Mouse (Mus musculus) urinary bladder, adult 2 months (tissue): ENCODE measurements around the gene Mrpl38. TPM values are rescaled to one million over a fixed set of nuclear protein-coding genes. Genes with fewer than 3 reads are reported as not detected.

Experiments used
- DNase-seq: peaks from one replicate; pipeline ENCODE4 v3.0.0; 2022; ENCODE audit warnings: low spot score
- polyA plus RNA-seq: library from polyadenylated mRNA; depleted of rRNA; stranded (reverse); fragments of >200 nt; gene quantifications from 2 replicates; pipeline ENCODE4 v1.2.3, GENCODE M21; 2012

The Mrpl38 gene
- polyA plus RNA-seq, 1 experiment, result 21.4 TPM

DNA sequence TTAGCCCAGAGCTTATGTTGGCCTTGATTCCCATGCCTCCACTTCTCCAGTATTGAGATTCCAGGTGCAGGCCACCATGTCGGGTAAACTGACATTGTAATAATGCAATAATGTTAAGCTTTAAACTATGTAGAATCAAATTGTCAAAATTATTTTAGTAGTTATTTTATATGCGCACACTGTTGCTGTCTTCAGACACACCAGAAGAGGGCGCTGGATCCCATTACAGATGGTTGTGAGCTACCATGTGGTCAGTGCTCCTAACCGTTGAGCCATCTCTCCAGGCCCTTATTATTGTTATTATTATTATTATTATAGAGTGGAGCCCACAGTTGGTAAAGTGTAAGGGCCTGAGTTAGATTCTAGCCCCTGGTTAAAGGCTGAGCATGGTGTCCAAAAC, 27.6 kb downstream of the Mrpl38 start:
- DNase-seq, result no peak

DNA sequence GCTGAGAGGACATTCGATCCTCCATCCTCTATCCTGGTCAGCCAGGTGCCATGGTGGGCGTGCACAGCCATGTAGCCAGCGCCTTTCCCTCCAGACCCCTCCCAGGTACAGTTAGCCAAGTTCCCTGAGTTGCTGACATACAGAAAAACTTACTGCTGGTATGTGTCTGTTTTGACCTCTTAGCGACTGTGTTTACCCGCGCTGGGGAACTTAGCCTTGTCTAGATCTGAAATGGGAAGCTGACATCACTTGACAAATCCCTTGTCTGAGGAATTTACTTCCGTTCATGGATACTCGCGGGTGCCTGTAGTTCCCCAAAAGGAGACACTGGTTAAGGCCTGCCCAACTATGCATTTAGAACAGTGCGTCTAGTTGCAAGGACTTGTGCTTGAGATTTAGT, 28.1 kb downstream of the Mrpl38 start:
- no peak for DNase-seq

- DNase-seq, result peak; percentile 74
Measured at GRCm38 (mm10) chr11:116110131-116110530, 28.5 kb downstream of the Mrpl38 start.

GRCm38 (mm10) chr11:116109441-116110081, 29.1 kb downstream of the Mrpl38 start:
- peak; percentile 55 for DNase-seq

- DNase-seq, result peak; percentile 52
Measured at GRCm38 (mm10) chr11:116108464-116109137, 30.1 kb downstream of the Mrpl38 start.

DNA sequence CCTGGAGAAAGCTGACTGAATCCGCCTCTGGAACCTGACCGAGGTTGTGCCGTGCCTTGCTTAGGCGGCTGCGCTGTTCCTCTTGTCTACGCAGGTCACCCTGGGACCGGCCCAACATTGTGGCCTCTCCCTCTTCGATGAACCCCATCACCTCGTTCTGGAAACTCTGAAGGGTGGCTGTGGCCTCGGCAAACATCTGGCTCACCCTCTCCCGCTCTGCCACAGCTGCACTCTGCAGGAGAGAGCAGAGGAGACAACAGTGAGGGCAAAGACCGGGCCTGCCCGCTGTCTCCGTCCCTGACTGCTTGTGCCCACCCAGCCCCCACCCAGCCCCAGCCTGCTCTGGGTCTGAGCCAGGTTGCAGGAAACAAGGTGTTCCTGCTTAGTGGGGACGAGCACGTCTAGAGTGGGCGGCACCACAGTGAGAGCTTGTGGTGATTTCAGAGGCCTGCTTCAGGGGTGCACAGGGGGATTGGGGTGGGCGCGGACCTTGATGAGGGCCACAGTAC, 30.8 kb downstream of the Mrpl38 start:
- no peak for DNase-seq

DNA sequence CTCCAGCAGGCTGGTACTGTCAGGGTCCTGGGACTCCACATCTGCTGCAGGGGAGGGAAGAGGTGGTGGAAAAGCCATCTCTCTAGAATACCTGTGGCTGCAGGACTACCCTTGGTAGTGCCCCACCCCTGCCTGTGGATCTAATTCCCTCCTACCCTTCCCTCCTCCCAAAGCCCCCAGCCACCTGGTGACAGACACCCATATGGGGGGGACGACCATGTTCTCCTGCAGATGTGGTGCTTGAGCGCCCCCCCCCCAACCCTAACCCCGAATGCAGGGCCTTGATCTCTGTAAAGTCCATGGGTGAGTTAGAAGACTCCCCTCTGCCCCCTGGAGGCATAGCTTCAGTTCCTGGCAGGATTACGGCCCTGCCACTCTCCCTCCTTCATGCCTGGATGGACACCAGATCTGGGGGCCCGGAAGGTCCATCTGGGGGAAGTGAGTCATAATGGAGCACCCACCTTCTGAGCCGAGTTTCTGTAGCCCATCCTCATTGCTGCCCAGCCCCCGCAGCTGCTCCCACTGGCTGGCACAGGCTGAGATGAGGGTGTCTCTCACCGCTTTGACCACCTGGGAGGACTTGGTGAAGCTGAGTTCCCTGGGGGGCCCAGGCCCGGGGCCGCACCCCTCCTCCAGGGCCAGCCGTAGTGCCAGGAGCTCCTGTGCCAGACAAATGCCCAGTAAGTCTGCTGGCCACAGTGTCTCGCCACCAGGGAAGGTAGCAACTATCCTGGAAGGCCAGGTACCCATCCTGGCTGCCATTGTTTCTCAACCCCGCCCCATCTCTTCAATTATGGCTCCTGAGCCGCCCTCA, 31.5 kb downstream of the Mrpl38 start:
- DNase-seq, result no peak

- DNase-seq, result no peak
Measured at GRCm38 (mm10) chr11:116106154-116106962, 32.3 kb downstream of the Mrpl38 start.

- DNase-seq, result no peak
Measured at GRCm38 (mm10) chr11:116105065-116105464, 33.6 kb downstream of the Mrpl38 start.

DNA sequence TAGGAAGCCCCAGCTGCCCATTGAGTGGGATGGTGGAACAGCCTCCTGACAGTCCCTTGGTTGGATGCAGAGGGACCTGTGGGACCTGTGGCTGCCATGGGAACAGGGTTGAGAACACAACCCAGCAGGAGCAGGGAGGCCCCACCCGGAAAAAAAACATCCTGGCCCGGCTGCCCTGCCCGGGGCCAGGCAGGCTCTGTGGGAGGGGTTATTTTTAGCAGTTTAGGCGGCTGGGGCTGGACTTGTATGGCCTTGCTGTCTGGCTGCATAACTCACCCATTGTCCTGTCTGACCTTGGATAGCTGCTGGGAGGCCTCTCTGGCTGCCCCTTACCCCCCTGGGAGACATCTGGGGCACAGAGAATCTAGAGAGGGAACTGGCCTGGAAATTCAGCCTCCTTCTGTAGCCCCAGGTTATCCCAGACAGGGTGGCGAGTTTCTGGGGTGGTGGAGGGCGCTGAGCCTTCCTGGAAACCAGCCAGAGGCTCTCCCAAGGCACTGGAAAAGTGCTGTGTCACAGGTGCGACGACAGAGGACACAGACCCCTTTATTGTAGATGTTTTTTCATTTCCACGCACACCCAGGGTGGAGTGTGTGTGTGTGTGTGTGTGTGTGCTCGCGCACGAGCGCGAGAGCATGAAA, 34.5 kb downstream of the Mrpl38 start:
- DNase-seq, result no peak

- DNase-seq, result no peak
Measured at GRCm38 (mm10) chr11:116103572-116103971, 35.1 kb downstream of the Mrpl38 start.

DNA sequence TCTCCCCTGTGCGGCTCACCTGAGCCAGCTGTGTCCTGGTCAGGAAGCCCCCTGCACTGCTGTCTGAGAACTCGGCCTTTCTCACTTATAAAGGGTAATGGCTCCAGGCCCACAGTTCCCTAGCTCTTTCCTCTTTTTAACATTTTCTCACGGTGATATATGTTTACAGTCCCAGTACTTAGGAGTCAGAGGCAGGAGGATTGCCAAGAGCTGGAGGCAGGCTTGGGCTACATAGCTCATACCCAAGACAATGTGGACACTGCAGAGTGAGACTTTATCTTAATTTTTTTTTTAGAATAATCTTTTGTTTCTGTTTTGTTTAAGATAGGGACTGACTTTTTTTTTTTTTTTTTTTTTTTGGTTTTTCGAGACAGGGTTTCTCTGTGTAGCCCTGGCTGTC, 36.2 kb downstream of the Mrpl38 start:
- no peak for DNase-seq

- no peak for DNase-seq
Measured at GRCm38 (mm10) chr11:116101931-116102381, 36.7 kb downstream of the Mrpl38 start.

DNA sequence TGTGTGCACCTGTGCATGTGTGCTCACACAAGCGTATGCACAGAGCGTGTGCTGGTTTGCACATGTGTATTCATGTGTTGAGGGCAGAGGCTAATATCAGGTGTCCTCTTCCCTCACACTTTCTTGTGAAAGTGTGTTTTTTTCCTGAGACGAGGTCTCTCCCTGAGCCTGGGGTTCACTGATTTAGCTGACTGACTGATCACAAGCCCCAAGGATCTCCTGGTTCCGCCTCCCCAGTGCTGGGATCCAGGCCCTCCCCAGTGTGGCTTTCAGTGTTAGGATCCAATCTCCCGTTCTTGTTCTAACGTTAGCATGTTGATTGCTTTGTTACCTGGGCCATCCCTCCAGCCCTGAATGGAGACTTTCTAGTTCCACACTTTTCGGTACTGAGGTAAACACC, 37.8 kb downstream of the Mrpl38 start:
- no peak for DNase-seq

GRCm38 (mm10) chr11:116100385-116100784, 38.3 kb downstream of the Mrpl38 start:
- no peak for DNase-seq

DNA sequence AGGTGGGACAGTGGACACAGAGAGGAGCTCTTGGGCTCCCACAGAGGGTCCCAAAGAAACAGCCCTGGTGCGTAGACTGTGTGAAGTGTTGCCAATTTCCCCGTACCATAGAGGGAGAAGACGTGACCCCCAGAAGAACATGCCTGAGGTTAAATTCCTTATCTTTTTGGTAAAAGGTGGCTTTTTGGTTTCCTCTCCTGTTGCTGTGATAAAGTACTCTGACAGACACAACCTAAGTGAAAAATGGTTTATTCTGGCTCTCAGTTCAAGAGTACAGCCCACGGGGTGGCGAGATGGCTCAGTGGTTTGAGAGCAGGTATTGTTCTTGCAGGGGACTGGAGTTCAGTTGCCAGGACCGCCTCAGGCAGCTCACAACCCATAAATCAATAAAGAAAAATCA, 39.2 kb downstream of the Mrpl38 start:
- DNase-seq, result no peak

- no peak for DNase-seq
Measured at GRCm38 (mm10) chr11:116098711-116099460, 39.8 kb downstream of the Mrpl38 start.

DNA sequence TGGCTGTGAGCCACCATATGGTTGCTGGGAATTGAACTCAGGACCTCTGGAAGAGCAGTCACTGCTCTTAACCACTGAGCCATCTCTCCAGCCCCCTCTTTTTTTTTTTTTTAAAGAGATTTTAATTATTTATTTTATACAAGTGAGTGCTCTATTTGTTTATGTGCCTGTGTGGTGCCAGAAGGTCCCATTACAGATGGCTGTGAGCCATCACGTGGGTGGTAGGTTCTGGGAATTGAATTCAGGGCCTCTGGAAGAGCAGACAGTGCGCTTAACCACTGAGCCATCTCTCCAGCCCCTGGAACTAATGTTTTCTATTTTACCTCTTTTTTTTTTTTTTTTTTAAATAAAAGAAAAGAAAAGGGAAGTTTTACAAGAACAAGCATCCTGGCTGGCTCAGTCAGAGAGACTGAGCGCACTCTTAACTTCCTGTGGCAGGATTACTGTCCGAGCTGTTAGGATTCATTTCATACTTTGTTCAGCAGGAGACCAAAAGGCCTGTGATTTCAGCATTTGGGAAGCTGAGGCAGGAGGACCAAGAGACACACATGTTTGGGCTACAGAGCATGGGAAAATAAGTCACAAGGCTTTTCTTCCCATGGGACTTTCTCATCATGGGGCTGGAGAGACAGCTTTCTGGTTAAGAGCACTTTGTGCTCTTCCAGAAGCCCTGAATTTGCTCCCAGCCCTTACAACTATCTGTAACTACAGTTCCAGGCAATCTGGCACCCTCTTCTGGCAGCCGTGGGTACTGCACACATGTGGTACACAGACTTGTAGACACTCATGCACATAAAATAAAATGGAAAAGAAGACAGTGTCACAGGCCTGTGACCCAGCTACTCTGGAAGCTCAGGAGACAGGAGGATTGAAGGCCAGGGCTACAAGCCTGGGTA, 42.2 kb downstream of the Mrpl38 start:
- no peak for DNase-seq

- DNase-seq, result no peak
Measured at GRCm38 (mm10) chr11:116095573-116095972, 43.1 kb downstream of the Mrpl38 start.
